Mouse (Mus musculus) CD4-positive, CD25-positive, alpha-beta regulatory T cell, adult 2 months (primary cell): ENCODE results near the gene Prrt1.

ENCODE experiments used
- DNase-seq: peaks from one replicate; pipeline ENCODE4 v3.0.0-alpha.2; 2012; ENCODE audit warnings: low read depth, low spot score

Gene Prrt1

DNA sequence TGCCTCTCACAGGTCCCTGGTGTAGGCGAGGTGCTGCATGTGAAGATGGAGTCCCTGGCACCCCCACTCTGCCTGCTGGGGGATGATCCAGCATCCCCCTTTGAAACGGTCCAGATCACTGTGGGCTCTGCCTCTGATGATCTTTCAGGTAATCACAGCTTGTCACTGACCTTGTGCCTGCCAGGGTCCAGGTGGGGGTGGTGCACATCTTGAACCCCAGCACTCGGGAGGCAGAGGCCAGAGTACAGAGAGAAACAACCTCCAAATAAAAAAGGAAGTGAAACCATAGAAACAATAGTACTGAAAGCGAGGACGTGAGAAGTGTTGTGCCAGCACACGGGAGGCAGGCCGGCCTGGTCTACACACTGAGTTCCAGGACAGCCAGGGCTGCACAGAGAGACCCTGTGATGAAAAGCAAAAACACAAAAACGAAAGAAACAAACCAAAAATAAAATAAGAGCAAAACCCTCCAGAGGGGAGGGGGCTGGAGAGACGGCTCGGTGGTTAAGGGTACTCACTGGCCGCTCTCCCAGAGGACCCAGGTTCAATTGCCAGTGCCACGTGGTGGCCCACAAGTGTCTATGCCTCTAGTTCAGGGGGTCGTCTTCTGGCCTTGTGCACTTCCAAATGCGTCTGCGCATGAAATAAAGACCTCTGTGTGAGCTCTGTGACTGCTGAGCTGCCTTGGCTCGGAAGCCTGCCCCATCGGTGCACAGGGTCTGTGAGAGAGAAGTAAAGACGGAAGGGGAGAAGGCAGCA lies 20.0 kb downstream of the Prrt1 start:
- no peak for DNase-seq

DNA sequence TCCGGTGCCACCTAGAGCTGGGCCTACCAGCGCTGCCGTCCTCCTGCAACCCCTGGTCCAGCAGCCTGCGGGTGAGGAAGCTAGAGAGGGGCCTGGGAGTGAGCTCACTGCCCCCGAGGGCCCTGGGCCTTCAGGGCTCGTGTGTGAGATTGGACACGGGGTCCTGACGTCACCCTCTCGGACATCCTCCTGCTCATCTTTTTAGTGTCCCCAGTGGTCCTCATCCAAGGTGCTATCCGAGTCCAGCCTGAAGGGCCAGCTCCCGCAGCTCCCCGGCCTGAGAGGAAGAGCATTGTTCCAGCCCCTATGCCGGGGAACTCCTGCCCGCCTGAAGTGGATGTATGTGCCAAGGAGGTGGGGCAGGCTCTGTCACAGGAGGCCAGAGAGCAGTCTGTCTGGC lies 21.4 kb downstream of the Prrt1 start:
- DNase-seq, result no peak

DNA sequence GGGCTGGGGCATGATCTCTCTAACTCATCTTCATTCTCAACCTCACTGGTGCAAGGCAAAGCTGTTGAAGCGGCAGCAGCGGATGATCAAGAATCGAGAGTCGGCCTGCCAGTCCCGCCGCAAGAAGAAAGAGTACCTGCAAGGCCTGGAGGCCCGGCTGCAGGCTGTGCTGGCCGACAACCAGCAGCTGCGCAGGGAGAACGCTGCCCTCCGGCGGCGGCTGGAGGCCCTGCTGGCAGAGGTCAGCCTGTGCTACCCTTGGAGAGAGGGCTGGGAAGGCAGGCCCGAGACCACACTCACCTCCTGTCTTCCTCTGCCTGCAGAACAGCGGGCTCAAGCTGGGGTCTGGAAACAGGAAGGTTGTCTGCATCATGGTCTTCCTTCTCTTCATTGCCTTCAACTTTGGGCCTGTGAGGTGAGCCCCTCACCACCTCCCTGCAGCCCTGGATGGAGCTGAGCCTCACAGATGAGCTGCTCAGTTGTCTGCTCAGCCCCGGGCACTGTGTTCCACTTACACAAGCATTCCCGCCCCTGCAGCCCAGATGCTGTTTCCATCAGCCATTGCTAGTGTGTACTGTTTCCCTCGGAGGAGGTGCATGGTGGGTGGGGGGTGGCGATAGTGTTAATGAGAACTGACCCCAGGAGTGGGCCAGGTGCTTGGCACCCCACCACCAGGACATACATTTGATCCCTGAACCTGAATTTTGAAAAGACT lies 22.3 kb downstream of the Prrt1 start:
- peak; percentile 61 for DNase-seq

DNA sequence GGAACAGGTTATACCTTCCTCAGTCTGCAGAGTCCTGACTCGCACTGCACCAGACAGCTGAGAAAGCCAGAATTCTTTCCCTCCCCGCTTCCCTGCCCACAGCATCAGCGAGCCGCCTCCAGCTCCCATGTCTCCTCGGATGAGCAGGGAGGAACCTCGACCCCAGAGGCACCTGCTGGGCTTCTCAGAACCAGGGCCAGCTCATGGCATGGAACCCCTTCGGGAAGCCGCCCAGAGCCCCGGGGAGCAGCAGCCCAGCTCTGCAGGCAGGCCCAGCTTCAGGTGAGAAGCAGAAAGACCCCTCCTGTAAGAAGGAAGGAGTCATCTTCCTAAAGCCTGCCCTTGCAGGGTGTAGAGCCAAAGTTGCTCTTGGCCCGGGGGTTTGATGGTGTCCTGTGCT lies 23.2 kb downstream of the Prrt1 start:
- DNase-seq, result no peak

DNA sequence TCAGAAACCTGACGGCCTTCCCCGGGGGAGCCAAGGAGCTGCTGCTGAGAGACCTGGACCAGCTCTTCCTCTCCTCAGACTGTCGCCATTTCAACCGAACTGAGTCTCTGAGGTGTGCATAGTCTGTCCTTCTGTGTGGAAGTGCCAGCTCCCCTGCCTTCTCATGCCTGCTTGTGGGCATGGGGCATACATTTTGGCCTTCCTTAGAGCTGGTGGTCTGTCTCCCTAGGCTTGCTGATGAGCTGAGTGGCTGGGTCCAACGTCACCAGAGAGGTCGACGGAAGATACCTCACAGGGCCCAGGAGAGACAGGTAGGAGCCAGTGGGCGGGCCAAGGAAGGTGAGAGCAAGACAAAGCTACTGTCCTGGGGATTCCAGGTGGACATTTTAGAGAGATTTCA lies 23.7 kb downstream of the Prrt1 start:
- no peak for DNase-seq

DNA sequence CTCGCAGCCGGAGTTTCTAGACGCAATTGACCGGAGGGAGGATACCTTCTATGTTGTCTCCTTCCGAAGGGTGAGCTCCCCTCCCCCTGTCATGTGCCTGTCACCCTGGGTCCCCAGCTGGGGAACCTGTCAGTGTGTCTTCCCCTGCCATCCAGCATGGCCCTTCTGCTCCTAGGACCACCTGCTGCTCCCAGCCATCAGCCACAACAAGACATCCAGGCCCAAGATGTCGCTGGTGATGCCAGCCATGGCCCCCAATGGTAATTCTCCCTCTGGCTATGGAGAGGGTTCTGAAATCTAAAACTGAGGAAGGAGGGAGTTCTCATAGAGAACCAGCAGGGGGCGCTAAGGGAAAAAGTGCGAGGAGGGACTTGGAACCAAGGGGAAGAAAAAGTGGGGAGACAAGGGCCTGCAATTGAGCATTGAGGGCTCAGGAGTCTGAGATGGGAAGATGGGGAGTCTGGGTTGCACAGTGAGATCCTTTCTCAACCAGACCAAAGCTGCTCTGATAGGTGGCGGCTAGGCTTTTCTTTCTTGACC lies 24.5 kb downstream of the Prrt1 start:
- DNase-seq, result peak; percentile 71

DNA sequence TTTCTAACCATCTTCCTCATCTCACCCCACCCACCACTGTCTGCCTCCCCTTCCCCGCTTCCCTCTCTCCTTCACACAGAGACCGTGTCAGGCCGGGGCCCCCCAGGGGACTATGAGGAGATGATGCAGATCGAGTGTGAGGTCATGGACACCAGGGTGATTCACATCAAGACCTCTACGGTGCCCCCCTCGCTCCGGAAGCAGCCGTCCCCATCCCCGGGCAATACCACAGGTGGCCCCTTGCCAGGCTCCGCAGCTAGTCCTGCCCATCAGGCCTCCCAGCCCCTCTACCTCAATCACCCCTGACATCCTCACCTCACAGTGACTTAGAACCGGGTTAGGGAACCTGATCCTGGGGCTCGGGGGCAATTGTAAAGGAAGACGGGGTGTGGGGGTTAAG lies 25.1 kb downstream of the Prrt1 start:
- DNase-seq, result no peak

DNA sequence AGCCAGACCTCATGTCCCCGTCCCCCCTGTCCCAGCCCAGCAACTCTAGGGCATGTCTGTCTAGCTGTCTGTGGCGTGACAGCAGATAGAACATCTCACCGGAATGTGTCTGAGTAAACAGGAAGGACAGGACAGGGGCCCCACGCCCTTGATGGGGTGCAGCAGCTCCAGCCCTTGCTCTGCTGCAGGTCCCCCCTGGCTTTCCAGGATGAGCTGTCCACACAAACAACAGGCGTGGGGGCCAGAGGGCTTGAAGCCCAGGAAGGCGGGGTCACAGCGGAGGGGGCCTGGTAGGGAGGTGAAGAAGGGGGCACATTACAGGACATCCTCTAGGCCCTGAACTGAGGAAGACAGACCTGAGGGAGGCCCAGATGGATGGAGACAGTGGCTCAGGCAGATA lies 25.8 kb downstream of the Prrt1 start:
- DNase-seq, result no peak

DNA sequence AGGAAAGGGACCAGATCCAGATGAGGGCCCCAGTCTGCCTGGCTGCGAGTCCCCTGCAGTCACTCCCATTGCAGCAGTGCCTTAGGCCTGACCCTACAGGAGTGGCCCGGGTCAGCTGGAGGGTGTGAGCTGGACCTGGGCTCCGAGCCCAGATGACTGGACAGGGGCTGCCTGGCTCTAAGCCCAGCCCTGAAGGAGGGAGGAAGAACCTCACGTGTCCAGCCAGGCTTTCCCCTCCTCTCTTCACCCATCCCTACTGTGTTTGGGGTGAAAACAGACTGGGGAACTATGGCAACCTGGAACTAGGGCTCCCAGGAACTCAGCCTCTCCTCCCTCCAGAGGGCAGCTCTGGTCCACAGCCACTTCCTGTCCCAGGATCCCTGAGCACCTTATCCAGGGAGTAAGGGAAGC lies 26.3 kb downstream of the Prrt1 start:
- DNase-seq, result no peak

DNA sequence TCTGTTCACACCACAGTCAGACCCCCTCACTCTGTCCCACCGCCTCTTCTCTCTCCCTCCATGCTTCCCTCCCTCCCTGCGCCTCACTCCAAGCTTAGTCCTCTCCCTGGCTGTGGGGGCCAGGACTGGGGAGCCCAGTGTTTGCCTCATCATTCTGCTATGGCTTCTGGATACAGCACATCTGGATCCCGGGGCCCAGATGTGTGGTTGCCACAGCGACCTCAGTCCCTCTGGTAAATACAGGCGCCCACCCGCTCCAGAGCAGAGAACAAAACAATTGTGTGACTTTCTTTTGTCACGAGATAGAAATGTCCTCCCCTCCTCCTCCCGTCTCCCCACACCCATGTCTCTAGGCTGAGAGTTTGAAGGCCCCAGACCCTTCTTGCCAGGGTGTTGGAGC lies 27.3 kb downstream of the Prrt1 start:
- no peak for DNase-seq

DNA sequence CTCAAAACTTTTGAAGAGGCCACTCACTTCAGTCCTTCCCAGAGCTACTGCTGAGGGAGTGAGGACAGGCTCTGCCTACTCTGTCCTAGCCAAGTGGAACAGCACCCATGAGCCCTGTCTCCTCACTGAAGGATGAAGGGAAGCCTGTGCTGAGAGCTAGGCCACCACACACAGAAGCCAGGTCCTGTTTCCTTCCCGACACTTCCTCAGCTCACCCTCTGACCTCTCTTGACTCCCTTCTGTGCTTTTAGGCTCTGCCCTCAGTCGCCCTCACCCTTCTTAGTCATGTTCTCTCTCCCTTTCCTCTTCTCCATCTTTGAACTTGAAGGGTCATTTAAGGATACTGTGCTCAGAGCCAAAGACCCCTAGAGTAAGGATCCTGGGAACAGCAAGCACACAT lies 27.9 kb downstream of the Prrt1 start:
- DNase-seq, result no peak

DNA sequence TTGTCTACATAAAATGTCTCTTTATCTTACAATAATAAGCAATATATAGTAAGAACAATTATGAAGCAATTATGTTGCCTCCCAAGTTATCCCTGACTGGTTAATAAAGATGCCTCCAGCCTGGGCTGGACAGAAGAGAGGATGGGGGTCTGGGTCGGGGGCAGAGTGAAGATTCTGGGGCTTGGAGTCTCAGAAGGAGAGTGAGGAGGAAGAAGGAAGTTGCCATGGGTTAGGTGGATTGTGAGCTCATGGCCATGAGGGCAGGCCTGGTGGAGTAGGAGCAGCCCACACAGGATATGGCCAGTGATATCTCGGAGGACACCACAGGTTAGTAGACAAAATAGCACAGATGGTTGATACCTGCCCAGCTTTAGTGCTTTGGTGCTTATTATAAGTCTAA lies 28.8 kb downstream of the Prrt1 start:
- DNase-seq, result no peak

DNA sequence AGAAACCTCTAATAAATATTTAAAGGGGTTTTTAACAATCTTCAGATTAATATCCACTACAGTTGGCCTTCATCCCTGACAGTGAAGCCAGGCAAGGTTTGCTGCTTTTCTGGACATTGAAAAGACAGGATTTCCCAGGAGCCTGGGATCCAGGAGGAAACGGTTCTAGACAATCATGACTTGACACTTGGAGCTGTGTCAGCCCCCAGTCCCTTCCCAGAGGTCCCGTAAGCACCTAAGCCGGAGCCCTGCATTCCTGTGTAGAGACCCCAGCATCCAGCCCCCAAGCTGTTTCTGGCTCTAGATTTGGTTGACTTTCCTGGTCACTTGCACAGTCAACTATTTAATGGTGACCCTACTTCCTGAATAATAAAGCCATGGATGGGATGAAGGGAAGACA lies 29.3 kb downstream of the Prrt1 start:
- no peak for DNase-seq

DNA sequence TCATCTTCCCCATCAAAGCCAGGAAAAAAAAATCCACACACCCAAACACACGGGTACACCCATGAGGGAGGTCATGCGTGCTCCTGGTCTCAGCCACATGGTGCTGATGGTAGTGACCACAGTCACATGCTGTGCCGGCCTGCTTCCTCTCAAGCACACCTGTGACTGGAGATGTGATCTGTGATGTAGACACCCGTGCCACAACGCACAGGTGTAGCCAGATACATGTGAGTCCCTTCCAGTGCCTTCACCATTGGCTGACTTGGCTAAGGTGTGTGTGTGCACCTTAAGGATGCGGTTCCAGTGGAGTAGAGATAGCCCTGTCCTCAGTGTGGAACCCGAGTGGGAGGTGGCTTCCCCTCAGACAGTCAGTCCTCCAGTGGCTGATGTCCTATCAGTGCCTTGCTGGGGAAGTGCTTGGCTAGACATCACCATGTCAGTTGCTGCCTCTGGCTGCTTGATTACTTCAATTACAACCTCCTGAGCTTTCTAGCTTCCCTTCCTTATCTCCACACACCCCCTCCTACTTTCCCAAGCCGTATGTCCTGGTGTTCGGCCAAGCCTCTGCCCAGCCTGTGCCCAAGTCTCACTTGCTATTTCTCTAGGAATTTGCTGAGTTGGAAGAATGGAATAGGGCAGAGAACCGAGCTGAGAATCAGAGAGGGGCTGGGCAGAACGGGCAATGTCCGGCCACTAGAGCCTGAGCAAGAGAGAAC lies 30.0 kb downstream of the Prrt1 start:
- no peak for DNase-seq

DNA sequence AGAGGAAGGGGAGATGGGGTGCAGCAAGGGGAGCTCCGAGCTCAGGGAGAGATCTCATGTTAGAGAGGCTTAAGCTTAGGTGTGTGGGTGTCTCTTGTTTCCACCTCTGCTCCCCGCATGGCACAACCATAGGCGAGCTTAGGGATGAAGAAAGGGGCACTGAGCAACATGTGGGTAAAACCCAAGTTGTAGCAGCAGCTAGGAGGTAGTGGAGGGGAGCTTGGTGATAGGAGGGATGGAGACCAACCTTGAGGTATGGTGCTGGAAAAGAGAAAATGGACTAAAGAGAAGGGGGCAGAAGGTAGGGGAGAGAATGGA lies 30.5 kb downstream of the Prrt1 start:
- DNase-seq, result no peak

DNA sequence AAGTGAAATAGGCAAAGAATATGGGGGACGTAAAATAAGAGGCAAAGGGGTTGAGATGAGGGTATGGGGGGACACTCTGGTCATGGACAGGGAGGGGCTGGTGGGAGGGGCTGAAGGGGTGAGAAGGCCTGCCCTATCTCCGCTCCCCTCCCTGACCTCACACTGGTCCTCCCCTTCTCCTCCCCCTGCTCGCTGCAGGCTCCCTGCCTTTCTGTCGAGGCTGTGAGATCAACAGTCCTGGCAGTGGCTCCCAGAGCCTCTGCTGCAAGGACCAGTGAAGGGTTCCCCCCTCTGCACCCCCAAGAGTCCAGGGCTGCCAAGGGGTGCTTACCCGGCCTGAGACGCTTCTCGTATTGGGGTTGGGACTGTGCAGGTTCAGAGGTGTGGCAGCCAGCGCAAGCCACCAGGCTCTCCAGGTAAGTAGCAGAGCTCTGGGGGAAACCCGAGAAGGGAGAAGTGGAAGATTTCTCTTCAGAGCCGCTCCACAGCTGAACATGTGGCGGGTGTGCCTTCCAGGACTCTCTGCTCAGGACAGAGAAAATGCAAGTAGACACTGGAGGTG lies 31.0 kb downstream of the Prrt1 start:
- no peak for DNase-seq

DNA sequence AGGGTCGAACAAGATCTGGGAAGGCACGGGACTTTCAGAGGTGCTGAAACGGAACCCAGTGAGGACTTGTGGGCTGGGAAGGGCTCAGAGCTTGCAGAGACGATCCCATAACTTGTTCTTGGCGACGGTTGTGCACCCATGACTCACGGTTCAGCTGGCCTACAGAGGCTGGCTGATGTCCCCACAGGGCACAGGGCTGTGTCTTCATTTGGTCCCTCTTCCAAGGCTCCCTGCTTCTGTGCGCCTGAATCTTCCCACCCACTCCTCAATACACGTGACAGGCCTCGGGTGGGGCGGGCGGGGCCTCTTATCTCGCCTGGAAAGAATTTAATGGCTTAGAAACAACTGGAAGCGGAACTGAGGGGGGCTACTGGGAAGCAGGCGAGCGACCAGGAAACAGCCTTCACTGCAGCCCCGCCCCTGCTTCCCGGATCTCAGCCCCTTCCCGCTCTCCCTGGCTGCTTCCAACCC lies 31.8 kb downstream of the Prrt1 start:
- DNase-seq, result no peak

DNA sequence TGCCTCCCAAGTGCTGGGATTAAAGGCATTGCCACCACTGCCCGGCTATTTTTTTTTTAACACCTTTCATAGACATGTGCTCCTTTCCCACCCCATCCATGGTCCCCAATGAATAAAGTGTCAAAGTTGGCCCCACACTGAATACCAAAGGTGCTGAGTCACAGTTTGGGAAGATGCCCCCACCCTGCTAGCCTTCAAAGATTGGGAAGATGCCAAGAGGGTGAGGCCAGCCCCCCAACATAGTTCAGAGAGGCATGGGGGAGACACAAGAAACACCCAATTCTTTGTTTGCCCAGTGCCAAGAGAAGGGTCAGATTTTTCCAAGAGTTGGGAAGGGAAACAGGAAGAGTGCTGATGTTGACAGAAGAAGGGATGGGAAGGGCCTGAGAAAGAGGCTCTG lies 33.1 kb downstream of the Prrt1 start:
- no peak for DNase-seq

DNA sequence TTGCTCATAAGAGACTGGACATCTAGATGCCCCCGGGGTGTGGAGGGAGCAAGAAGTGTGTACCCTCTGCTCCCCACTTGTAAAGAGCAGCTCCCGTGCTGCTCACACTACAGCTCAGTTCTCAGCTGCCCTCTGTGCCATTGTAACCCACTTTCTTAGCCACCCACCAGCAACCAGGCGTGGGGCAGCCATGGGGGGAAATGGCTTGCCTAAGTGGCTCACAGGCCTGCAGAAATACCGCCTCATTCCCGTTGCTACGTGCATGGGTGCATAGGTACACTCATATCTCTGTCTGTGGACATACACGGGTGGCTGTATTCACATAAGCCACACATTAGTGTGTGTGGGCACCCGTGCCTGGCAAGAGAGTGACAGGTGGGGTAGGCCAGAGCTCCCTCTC lies 33.6 kb downstream of the Prrt1 start:
- DNase-seq, result no peak

DNA sequence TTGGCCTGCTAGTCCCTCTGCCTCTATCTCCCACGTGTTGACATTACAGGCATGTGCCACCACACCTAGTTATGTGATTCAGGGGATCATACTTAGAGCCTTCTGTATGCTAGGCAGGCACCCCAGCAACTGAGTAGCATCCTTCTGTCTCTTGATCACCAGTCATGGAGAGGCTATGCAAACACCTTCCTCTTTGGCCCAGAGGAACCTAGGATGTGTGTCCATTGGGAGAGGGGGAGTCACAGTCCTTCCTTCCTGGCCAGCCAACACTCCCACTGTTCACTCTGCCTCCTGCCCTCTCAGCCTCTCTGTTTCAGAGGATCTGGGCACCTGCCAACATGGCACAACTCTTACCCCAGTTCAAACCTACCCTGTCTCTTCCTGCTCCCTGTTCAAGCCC lies 34.2 kb downstream of the Prrt1 start:
- no peak for DNase-seq

DNA sequence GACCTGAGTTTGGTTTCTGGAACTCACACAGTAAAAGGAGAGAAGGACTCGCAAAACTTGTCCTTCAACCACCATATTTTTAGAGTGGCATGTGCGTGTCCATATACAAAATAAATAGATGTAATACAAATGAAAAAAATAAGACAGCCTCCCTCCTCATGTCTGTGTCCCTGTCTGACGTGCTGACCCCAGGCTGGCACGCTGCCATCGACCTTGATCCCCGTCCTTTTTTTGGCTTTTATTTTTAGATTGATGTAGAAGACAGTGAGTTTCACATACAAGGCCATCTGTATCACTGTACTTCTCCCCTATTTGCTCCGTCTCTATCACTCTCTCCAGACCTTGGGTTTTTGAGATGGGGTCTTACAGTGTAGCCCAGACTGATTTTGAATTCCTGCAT lies 35.1 kb downstream of the Prrt1 start:
- no peak for DNase-seq

DNA sequence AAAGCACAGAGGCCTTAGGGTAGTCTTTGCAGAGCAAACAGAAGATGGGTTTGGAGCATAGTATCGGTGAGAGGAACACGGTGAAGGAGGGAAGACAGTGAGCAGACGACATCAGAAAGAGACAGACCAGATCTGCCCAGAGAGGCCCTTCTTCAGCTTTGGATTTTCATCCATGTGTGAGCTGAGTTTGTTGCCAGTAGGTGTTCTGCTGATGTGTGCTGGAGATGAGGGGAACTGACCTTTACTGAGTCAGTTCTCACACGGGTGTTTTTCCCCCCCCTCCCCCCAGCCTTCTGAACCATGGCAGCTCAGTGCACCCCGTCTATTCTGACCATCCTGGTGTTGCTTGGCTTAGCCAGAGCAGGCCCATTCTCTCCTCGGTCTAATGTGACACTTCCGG lies 40.9 kb downstream of the Prrt1 start, which contains the start of gene Tnxb:
Gene Tnxb (plus strand): TSS at position 301 of the 400 bp plus-strand sequence.
- DNase-seq, result no peak
